Mouse (Mus musculus) limb, embryonic 14.5 days (tissue): ENCODE data around the gene Atl2. TPM values are rescaled to one million over a fixed set of nuclear protein-coding genes. Genes with fewer than 3 reads are reported as not detected.

Experiments
- ATAC-seq: fragments of 200-750 bp; cut with Nextera tagmentation; 2 replicates; pipeline ENCODE4 v1.8.0; 2017; ENCODE audit warnings: low read depth, moderate number of reproducible peaks, moderate TSS enrichment; ENCODE audit not compliant: low FRiP score
- DNase-seq: peaks from one replicate; pipeline ENCODE4 v3.0.0-alpha.2; 2015; ENCODE audit warnings: low spot score
- H3K27ac ChIP-seq: fragments of 300-500 bp; sonication (generic); replicated peaks from 2 replicates; pipeline ENCODE4 v1.5.1; 2014; ENCODE audit warnings: low read depth, mild to moderate bottlenecking, low read length, moderate library complexity, mixed read lengths
- H3K27me3 ChIP-seq: fragments of 300-500 bp; sonication (generic); 2 replicates; pipeline ENCODE4 v1.6.1; 2014; ENCODE audit warnings: low read length, mixed read lengths; ENCODE audit not compliant: control insufficient read depth, insufficient read depth
- H3K36me3 ChIP-seq: fragments of 300-500 bp; sonication (generic); 2 replicates; pipeline ENCODE4 v1.6.1; 2014; ENCODE audit warnings: mild to moderate bottlenecking, low read length, moderate library complexity, mixed read lengths; ENCODE audit not compliant: control insufficient read depth, insufficient read depth
- H3K4me1 ChIP-seq: fragments of 300-500 bp; sonication (generic); 2 replicates; pipeline ENCODE4 v1.6.1; 2014; ENCODE audit warnings: antibody characterized with exemption, low read length, mixed read lengths; ENCODE audit not compliant: control insufficient read depth, insufficient read depth
- H3K4me2 ChIP-seq: fragments of 300-500 bp; sonication (generic); replicated peaks from 2 replicates; pipeline ENCODE4 v1.6.1; 2014; ENCODE audit warnings: low read depth, mild to moderate bottlenecking, low read length, moderate library complexity; ENCODE audit not compliant: severe bottlenecking
- H3K4me3 ChIP-seq: fragments of 300-500 bp; sonication (generic); replicated peaks from 2 replicates; pipeline ENCODE4 v1.5.1; 2014; ENCODE audit warnings: low read length
- H3K9ac ChIP-seq: fragments of 300-500 bp; sonication (generic); 2 replicates; pipeline ENCODE4 v1.6.1; 2014; ENCODE audit warnings: mild to moderate bottlenecking, low read depth, low read length, moderate library complexity; ENCODE audit not compliant: severe bottlenecking
- H3K9me3 ChIP-seq: fragments of 300-500 bp; sonication (generic); 2 replicates; pipeline ENCODE4 v1.6.1; 2016; ENCODE audit warnings: low read length; ENCODE audit not compliant: control insufficient read depth
- POLR2A ChIP-seq: fragments of 200-500 bp; IDR thresholded peaks from 2 replicates; pipeline ENCODE4 v1.8.0; 2012; ENCODE audit warnings: inconsistent platforms, mild to moderate bottlenecking, moderate library complexity, borderline replicate concordance; ENCODE audit not compliant: insufficient read depth, insufficient read length; ENCODE audit errors: extremely low read depth
- WGBS: fragments of 180-500 bp; shearing (Covaris S2); extraction: QIAGEN DNeasy Blood & Tissue Kit; methylation state at CpG from one replicate; pipeline ENCODE4 v1.1.7; 2014; 5-methylcytosine and 5-hydroxymethylcytosine counted together
- polyA plus RNA-seq, 2 experiments: library from polyadenylated mRNA; depleted of rRNA in 1 of 2; stranded (reverse) in 1 of 2; unstranded in 1 of 2; fragments of >200 nt; fragmentation: Nextera tagmentation in 1 of 2; extraction: Ambion mirVana in 1 of 2; gene quantifications; 2 replicates each; pipeline versions ENCODE4 v1.2.1 to v1.2.3; 2012 to 2014

The Atl2 gene
- polyA plus RNA-seq, 2 experiments, result 25.9 to 26.1 TPM

GRCm38 (mm10) chr17:79887926-79888325 is 8.0 kb downstream of the Atl2 start:
- H3K4me2 ChIP-seq, result no peak overlapping the region
- H3K4me3 ChIP-seq, result no peak overlapping the region
- no peaks in the 10 kb centered on the region for H3K9me3 ChIP-seq
- 0 out of 2 replicates have a peak, but pooled peaks cover 2% of the 10 kb centered on the region for H3K4me1 ChIP-seq
- no peaks in the 10 kb centered on the region for H3K36me3 ChIP-seq
- WGBS, result 71% methylated on average over 1 of the region's 1 CpGs
- no peak overlapping the region for H3K27ac ChIP-seq
- no peaks in the 10 kb centered on the region for H3K27me3 ChIP-seq
- no peak for ATAC-seq
- TF ChIP-seq POLR2A, result no peak
- no peak for DNase-seq
- no peak overlapping the region for H3K9ac ChIP-seq

- Histone ChIP-seq H3K9me3 (no peaks in the 10 kb centered on the region), H3K27me3 (no peaks in the 10 kb centered on the region), H3K27ac (no peak overlapping the region), H3K4me3 (no peak overlapping the region), H3K4me2 (no peak overlapping the region), H3K4me1 (no peaks in the 10 kb centered on the region), H3K9ac (no peak overlapping the region), H3K36me3 (no peaks in the 10 kb centered on the region)
- DNase-seq (no peak), ATAC-seq (no peak)
- no peak for TF ChIP-seq POLR2A
- 20% methylated on average over 4 of the region's 4 CpGs for WGBS
Observed at GRCm38 (mm10) chr17:79883198-79883597, 12.7 kb downstream of the Atl2 start.

GRCm38 (mm10) chr17:79865027-79865426 is 30.9 kb downstream of the Atl2 start:
- no peak overlapping the region for H3K9ac ChIP-seq
- no peak for ATAC-seq
- H3K4me3 ChIP-seq, result no peak overlapping the region
- H3K4me1 ChIP-seq, result no peaks in the 10 kb centered on the region
- no peaks in the 10 kb centered on the region for H3K9me3 ChIP-seq
- no peak overlapping the region for H3K4me2 ChIP-seq
- H3K27me3 ChIP-seq, result no peaks in the 10 kb centered on the region
- TF ChIP-seq POLR2A, result no peak
- no peak for DNase-seq
- WGBS, result 86% methylated on average over 5 of the region's 5 CpGs
- H3K36me3 ChIP-seq, result peaks cover 42% of the 10 kb centered on the region
- H3K27ac ChIP-seq, result no peak overlapping the region

GRCm38 (mm10) chr17:79864503-79864902 is 31.4 kb downstream of the Atl2 start:
- Histone ChIP-seq H3K36me3 (peaks cover 47% of the 10 kb centered on the region), H3K9me3 (no peaks in the 10 kb centered on the region), H3K9ac (no peak overlapping the region), H3K27ac (no peak overlapping the region), H3K27me3 (no peaks in the 10 kb centered on the region), H3K4me2 (no peak overlapping the region), H3K4me3 (no peak overlapping the region), H3K4me1 (no peaks in the 10 kb centered on the region)
- TF ChIP-seq POLR2A, result no peak
- 87% methylated on average over 8 of the region's 8 CpGs for WGBS
- DNase-seq, result no peak
- no peak for ATAC-seq

- Histone ChIP-seq H3K36me3 (peaks cover 69% of the 10 kb centered on the region), H3K4me3 (no peak overlapping the region), H3K9ac (no peak overlapping the region), H3K27ac (no peak overlapping the region), H3K4me2 (no peak overlapping the region), H3K9me3 (no peaks in the 10 kb centered on the region), H3K4me1 (no peaks in the 10 kb centered on the region), H3K27me3 (no peaks in the 10 kb centered on the region)
- DNase-seq (peak; percentile 16), ATAC-seq (no peak)
- no peak for TF ChIP-seq POLR2A
- WGBS, result 88% methylated on average over 1 of the region's 1 CpGs
Observed at GRCm38 (mm10) chr17:79862038-79862437, 33.9 kb downstream of the Atl2 start.

GRCm38 (mm10) chr17:79855533-79855932 is 40.4 kb downstream of the Atl2 start:
- no peaks in the 10 kb centered on the region for H3K4me1 ChIP-seq
- no peak for ATAC-seq
- H3K9me3 ChIP-seq, result no peaks in the 10 kb centered on the region
- no peak overlapping the region for H3K9ac ChIP-seq
- WGBS, result 92% methylated on average over 8 of the region's 8 CpGs
- DNase-seq, result no peak
- H3K27ac ChIP-seq, result no peak overlapping the region
- no peaks in the 10 kb centered on the region for H3K27me3 ChIP-seq
- TF ChIP-seq POLR2A, result no peak
- H3K36me3 ChIP-seq, result peaks cover 84% of the 10 kb centered on the region
- H3K4me2 ChIP-seq, result no peak overlapping the region
- no peak overlapping the region for H3K4me3 ChIP-seq
